Mouse (Mus musculus): ENCODE measurements at regions not wholly inside any gene's neighbourhood (a gene's known extent, or its start where the extent isn't known, plus 50 kb on each side); places are given as distances from the start of the nearest gene placed in this dataset.
"Not testable (repeated sequence)": the region's sequence is repeated elsewhere in the genome, so short reads cannot be mapped to it uniquely, and the experiment has no call there.

- DNase-seq = no peak
These were observed 1909.6 kb upstream of the 5930422O12Rik start for GRCm38 (mm10) chr8:31518903-31519302.

GRCm38 (mm10) chr8:31520991-31521448 is 1907.5 kb upstream of the 5930422O12Rik start:
- DNase-seq = no peak

- no peak for DNase-seq
These were observed 1903.4 kb upstream of the 5930422O12Rik start for GRCm38 (mm10) chr8:31525071-31525470.

GRCm38 (mm10) chr8:31539251-31539650 is 1889.3 kb upstream of the 5930422O12Rik start:
- no peak for DNase-seq

- no peak for DNase-seq
These were observed 1886.9 kb upstream of the 5930422O12Rik start for GRCm38 (mm10) chr8:31541646-31542045.

GRCm38 (mm10) chr8:31574136-31574535 is 1854.4 kb upstream of the 5930422O12Rik start:
- no peak for DNase-seq

- no peak for DNase-seq
These were observed 1852.4 kb upstream of the 5930422O12Rik start for GRCm38 (mm10) chr8:31576129-31576528.

GRCm38 (mm10) chr8:31584661-31585060 is 1843.8 kb upstream of the 5930422O12Rik start:
- no peak for DNase-seq

- no peak for DNase-seq
These were observed 1829.0 kb upstream of the 5930422O12Rik start for GRCm38 (mm10) chr8:31599536-31599935.

- no peak for DNase-seq
These were observed 1827.5 kb upstream of the 5930422O12Rik start for GRCm38 (mm10) chr8:31600979-31601378.

- DNase-seq = no peak
These were observed 1812.0 kb upstream of the 5930422O12Rik start for GRCm38 (mm10) chr8:31616501-31616900.

- DNase-seq = no peak
These were observed 1800.8 kb upstream of the 5930422O12Rik start for GRCm38 (mm10) chr8:31627708-31628107.

- DNase-seq = no peak
These were observed 1800.4 kb upstream of the 5930422O12Rik start for GRCm38 (mm10) chr8:31628146-31628545.

- no peak for DNase-seq
These were observed 1790.1 kb upstream of the 5930422O12Rik start for GRCm38 (mm10) chr8:31638417-31638816.

GRCm38 (mm10) chr8:31663717-31664116 is 1764.8 kb upstream of the 5930422O12Rik start:
- peak in 1 of 2 experiments; percentile 6 for DNase-seq

- DNase-seq = no peak
These were observed 1763.0 kb upstream of the 5930422O12Rik start for GRCm38 (mm10) chr8:31665485-31665884.

- DNase-seq = no peak
These were observed 1724.3 kb upstream of the 5930422O12Rik start for GRCm38 (mm10) chr8:31704168-31704567.

GRCm38 (mm10) chr8:31713321-31714076 is 1715.0 kb upstream of the 5930422O12Rik start:
- DNase-seq = peak; percentile 6 to 37

- no peak for DNase-seq
These were observed 1714.4 kb upstream of the 5930422O12Rik start for GRCm38 (mm10) chr8:31714077-31714458.

GRCm38 (mm10) chr8:31720021-31720420 is 1708.5 kb upstream of the 5930422O12Rik start:
- DNase-seq = no peak

- no peak for DNase-seq
These were observed 1707.9 kb upstream of the 5930422O12Rik start for GRCm38 (mm10) chr8:31720585-31720984.

- no peak for DNase-seq
These were observed 1703.1 kb upstream of the 5930422O12Rik start for GRCm38 (mm10) chr8:31725430-31725829.

GRCm38 (mm10) chr8:31735610-31736009 is 1692.9 kb upstream of the 5930422O12Rik start:
- no peak for DNase-seq

- DNase-seq = not testable (repeated sequence)
These were observed 1691.2 kb upstream of the 5930422O12Rik start for GRCm38 (mm10) chr8:31737314-31737713.

- DNase-seq = no peak
These were observed 1681.7 kb upstream of the 5930422O12Rik start for GRCm38 (mm10) chr8:31746855-31747254.
